Mouse (Mus musculus): ENCODE data around the gene Gpr176.

Gpr176 gene

GRCm38 (mm10) chr2:118373572-118374279, 507 bp upstream of the Gpr176 start:
- in situ Hi-C loops (cut with MseI, MboI), result no loop called here

DNA sequence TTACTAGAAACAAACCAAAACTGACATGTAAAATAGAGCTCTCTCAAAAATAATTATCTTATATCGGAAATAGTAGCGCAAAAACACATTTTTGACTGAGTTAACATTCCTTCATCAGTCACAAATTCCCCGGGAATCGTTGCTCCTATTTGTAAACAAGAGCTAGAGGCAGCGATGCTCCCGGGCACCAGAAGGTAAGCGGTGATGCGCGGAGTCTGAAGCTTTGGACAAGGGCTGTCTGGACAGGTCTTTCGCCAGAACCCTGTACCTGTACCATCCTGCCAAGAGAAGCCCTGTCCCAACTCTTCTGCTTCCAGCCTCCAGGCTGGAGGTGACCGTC, 688 bp downstream of the Gpr176 start:
- in situ Hi-C loops (cut with MseI, MboI), result no loop called here

DNA sequence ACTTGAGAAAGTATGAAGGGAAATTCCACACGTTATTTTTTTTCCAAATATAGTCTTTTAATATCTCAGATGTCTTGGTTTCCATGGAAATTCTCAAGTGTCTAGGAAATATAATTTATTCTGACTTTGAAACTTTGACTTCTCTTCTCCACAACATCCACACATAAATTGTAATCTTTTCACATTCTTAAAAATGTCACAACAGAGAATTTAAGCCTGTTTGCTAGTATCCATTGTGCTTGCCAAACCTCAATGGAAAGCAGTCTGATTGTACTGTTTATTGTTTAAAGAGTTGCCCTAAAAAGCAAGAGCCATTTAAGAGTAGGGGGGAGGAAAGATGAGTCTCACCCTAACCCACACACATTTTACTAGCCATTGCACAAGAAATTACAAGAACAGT, 1.4 kb downstream of the Gpr176 start:
- in situ Hi-C loops (cut with MseI, MboI), result no loop called here

DNA sequence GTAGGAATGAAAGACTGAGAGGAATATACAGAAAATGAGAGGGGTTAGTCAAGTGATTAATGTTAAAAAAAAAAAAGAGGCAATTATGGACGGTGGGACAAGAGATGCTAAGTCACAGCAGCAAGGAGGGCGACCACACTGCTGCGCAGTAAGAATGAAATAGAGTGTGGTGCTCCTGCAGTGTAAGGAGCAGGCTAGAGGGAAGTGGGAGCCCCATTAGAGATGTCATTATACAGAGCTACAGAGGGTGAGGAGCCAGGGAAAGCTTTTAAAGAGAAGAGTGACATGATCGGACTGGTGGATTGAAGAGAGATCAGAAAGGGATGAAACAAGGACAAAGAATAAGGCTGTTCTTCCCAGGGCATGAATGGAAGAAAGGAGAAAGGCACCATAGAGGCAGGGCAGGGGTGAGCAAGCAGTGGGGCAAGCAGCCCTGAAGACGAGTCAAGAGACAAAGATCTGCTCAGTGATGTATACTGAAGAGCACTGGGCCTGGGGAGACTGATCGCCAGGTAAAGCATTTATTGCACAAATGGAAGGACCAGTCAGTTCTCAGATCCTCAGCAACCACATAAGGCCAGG, 18.0 kb downstream of the Gpr176 start:
- in situ Hi-C loops (cut with MseI, MboI), result no loop called here

GRCm38 (mm10) chr2:118353916-118354403, 19.3 kb downstream of the Gpr176 start:
- in situ Hi-C loops (cut with MseI, MboI), result no loop called here

- in situ Hi-C loops (cut with MseI, MboI), result no loop called here
These were observed 19.7 kb downstream of the Gpr176 start for GRCm38 (mm10) chr2:118353498-118353897.

- in situ Hi-C loops (cut with MseI, MboI), result no loop called here
These were observed 27.7 kb downstream of the Gpr176 start for GRCm38 (mm10) chr2:118345535-118345934.

GRCm38 (mm10) chr2:118343897-118344296, 29.3 kb downstream of the Gpr176 start:
- in situ Hi-C loops (cut with MseI, MboI), result no loop called here

- in situ Hi-C loops (cut with MseI, MboI), result no loop called here
These were observed 31.9 kb downstream of the Gpr176 start for GRCm38 (mm10) chr2:118341295-118341694.

DNA sequence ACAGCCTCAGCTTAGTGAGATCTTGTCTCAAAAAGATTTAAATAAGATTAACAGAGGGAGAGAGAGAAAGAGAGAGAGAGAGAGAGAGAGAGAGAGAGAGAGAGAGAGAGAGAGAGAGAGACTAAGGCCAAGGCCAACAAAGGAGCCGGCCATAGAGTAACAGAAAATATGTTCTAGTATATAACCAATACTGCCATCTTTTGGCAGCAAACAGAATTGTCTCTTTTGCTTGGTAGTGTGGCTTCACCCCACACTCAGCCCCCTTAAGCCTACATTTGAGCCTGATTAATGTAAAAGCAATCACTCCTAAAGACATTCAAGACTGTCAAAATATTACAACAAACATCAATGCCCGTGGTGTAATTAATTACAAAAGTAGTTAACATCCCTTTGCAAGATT, 37.1 kb downstream of the Gpr176 start:
- in situ Hi-C loops (cut with MseI, MboI), result loop anchor here in 1 of 2 experiments (5.0 kb wide), 1 partner anchor 69 kb away; no protein-coding TSS in a partner anchor

DNA sequence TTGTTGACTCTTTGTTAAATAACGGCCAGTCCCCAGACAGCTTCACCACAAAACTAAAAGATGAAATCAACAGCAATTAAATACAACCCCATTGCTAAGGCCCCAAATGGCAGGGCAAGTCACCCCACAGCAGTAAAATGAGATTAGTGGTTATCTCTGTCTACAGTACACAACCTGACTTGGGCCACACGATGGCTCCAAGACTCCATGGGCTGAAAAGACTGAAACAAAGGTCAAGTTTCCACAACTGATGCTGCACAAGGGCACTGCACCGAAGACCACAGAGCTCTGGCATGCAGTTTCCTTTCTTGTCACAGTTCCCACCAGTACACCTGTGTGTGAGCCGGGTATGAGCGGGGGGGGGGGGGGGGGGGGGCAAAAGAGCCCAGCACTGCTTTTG, 50.6 kb downstream of the Gpr176 start:
- in situ Hi-C loops (cut with MseI, MboI), result no loop called here

DNA sequence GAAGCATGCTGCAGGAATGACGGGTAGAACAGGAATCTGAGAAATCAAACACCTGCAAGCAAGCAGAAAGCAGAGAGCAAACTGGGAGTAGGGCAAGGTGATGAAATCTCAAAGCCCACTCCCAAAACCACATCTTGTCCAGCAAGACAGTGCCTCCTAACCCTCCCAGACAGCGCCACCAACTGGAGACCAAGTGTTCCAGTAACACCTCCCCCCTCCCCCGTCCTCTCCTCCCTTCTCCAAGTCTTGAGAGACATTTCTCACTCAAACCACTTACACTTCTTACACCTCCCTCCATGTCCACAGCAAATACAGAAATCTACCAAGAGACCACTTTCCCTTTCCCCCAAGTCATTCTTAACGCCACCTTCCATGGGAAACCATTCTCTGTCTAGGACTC, 51.4 kb downstream of the Gpr176 start:
- in situ Hi-C loops (cut with MseI, MboI), result no loop called here

DNA sequence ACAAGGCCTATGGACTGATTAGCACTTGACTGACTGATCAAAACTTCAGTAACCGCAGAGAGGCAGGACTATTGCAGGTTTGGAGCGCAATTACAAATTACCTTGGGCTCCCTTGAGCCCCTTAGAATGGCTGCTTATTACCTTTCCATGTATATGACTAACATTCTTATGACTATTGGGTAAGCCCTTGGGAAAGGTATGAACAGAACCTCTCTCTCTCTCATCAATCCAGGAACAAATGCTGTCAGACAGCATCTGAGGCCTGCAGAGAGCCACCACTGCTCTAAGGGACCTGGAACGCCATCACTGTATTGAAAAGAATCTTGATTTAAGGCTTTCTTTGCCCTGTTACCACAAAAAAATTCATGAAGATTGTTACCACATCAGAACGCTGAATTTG, 52.1 kb downstream of the Gpr176 start:
- in situ Hi-C loops (cut with MseI, MboI), result no loop called here

GRCm38 (mm10) chr2:118320519-118320918, 52.7 kb downstream of the Gpr176 start:
- in situ Hi-C loops (cut with MseI, MboI), result no loop called here

DNA sequence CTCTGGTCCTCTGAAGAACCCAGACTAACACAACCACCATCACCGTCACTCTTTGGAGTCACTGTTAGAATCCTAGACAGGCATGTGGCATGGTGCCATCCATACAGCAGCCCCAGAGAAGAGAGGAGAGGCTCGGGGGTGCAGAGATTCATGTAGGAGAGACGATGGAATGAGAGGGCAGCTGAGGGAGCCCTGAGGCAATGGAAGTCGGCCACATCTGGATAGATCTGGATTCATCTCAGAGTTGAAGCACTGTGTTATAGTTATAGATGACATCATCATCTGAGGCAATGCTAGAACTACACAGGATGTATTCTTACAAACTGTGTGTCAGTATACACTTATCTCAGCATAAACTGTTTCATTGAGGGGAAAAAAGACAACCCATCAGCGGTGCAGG, 54.0 kb downstream of the Gpr176 start:
- in situ Hi-C loops (cut with MseI, MboI), result no loop called here

DNA sequence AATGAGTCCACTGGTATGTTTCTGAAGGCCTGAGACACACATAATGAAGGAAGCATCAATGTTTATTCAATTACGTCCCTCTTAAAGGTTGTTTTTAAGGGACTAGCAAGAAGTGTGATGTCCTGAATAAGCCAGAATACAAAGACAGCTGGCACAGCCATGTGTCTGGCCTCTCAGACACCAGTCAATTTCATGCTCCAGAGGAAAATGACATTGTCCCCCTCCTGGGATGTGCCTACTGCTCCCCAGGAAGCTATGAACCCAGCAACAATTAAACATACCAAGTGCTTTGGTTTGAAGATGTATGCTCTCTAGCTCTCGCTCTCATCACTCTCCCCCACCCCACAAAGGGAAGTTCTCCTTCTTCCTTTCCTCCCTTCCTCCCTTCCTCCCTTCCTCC, 56.3 kb downstream of the Gpr176 start:
- in situ Hi-C loops (cut with MseI, MboI), result no loop called here

DNA sequence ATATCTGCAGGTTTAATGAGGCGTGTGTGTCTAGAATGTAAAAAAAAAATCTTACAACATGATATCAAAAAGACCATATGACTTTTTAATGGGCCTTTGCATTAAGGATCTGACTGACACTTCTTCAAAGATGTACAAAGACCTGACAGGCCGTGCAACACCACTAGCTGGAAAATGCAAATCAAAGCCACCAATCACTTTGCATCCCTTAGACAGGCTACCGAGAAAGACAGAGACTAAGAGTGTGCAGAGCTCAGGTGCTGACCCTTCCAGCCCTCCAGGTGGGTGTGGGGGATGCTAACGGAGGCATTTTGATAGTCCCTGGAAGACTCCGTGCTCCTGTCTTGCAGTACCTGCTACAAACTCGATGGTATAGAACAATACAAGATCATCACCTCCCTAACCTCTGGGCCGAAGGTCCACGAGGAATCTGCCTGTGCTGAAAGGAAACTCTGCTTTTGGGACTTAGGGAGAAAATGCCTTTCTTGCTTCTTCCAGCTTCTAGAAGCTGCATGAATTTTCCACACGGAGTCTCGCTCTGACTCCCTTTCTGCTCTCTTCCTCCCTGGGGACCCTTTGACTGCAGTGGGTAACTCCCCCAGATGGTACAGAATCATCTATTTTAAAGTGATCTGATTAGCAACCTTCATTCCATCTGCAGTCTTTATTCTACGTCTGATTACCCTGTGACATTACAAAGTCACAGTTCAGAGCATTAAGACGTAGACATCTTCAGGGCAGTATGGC, 57.4 kb downstream of the Gpr176 start:
- in situ Hi-C loops (cut with MseI, MboI), result no loop called here

- in situ Hi-C loops (cut with MseI, MboI), result no loop called here
These were observed 65.7 kb downstream of the Gpr176 start for GRCm38 (mm10) chr2:118307561-118307960.

DNA sequence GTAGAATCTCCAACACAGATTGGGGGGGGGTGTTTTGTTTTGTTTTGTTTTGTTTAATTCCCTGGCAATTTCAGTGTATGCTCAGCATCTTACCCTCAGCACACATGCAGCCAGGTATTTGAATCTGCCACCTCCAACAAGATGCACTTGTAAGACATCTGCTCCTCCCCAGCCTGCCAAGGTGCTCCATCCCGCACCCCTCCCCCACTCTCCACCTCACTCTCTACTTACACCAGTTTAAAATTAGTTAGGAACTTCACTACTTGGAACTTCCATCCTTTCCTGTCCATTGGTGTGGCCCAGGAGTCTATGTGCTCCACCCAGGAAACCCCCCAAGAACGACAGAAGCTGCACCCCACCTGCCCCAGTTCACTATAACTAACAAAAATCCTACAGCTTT, 66.3 kb downstream of the Gpr176 start:
- in situ Hi-C loops (cut with MseI, MboI), result no loop called here

DNA sequence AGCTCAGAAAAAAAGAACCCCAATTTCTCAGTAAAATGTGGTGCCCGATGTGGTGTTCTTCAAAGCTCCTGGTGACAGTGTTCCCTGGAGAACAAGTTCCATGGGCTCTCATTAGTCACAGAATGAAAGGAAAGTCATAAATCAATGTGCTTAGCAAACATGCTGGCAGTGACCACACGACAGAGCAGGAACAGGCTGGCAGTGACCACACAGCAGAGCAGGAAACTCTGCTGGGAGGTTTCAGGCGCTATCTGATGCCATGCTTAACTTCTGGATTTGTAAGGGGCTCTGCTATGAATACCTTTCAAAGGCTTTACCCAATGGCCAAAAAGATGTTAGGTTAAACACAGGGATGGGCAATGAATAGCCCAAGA, 66.7 kb downstream of the Gpr176 start:
- in situ Hi-C loops (cut with MseI, MboI), result no loop called here

DNA sequence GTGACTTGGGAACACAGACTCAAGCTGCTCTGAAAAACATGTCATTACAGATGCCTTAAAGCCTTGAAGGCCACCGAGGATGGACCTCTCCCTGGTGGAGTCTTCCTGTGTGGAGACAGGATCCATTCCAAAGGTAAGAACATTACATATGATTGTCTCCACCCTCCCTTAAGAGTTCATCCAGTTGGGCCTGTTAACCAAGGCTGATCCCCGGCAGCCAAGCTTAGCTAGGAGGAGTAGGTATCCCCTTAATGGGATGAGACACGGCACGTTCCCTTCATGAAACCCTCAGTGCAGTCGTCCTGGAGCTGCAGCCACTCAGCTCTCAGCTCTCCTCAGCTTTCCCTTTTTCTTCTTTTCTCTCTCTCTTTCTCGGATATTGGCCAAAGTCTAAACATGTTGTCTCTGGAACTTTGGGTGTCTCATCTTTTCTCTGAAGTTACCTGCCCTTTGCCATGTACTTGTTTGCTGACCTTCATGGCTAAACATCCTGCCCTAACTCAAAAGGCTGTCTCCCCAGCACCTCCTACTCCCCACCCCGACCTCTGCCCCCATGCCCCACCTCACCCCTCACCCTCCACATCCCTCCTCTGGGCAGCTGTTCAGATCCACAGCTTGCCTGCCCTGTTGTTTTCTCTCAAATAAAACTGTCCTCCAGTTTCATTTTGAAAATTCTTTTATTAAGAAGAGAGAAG, 67.2 kb downstream of the Gpr176 start:
- in situ Hi-C loops (cut with MseI, MboI), result no loop called here

GRCm38 (mm10) chr2:118303456-118303855, 69.8 kb downstream of the Gpr176 start:
- in situ Hi-C loops (cut with MseI, MboI), result no loop called here
